Mouse (Mus musculus) layer of hippocampus, adult 18-20 months (tissue): ENCODE data around the gene Mybpc3. TPM values are rescaled to one million over a fixed set of nuclear protein-coding genes. Genes with fewer than 3 reads are reported as not detected.

Experiments
- DNase-seq, 2 experiments: peaks; one replicate each; pipeline ENCODE4 v3.0.0; 2022; ENCODE audit warnings: low spot score in 2 of 2
- total RNA-seq, 2 experiments: library from RNA; stranded (reverse); gene quantifications; 2 replicates each; pipeline ENCODE4 v1.2.3; 2021

Mybpc3 gene
- total RNA-seq, 2 experiments from 2014 or later, result 0.12 to 0.18 TPM

DNA sequence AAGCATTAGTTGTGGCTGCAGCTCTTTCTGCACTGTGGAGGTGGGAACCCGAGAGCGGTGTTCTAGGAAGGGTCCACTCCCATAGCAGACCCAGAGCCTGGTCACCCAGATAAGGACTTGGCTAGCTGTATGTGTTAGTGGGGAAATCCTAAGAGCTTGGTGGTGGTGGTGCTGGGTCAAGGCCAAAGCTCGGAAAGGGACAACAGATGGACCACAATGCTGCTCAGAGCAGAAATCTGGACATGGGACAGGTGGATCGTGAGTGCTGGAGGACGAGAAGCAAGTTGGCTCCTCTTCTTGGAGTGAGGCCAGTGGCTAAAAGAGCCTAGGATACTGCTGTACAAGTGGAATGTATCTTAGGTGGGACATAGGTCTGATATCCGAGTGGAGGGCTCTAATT, 1.6 kb downstream of the Mybpc3 start:
- no peak for DNase-seq

DNA sequence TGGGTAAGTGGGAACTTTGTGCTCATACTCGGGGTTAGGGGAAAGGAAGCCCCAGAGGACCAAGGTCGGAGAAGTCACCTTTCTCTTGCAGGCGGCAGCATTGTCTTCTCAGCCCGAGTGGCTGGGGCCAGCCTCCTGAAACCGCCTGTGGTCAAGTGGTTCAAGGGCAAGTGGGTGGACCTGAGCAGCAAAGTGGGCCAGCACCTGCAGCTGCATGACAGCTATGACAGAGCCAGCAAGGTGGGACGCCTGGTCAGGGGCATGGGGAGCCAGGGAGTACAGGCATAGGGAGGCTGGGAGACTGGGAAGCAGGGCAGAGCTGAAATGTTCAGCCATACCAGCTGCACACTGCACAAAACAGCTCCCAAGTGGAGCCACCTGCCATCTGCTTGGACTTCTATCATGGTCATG, 2.3 kb downstream of the Mybpc3 start:
- no peak for DNase-seq

DNA sequence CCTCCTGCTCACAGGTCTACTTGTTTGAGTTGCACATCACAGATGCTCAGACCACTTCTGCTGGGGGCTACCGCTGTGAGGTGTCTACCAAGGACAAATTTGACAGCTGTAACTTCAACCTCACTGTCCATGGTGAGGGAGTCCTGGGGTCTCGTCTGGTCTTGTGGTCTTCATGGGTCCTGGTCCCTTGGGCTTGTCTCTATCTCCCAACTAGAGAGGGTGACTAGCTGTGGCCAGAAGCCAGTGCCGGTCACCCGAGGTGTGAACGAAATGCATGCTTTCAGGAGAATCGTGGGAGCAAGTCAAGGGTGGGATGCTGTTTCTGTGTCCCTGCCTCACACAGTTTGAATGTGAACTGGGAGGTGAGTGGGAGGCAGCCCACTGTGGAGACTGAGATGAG, 3.1 kb downstream of the Mybpc3 start:
- no peak for DNase-seq

DNA sequence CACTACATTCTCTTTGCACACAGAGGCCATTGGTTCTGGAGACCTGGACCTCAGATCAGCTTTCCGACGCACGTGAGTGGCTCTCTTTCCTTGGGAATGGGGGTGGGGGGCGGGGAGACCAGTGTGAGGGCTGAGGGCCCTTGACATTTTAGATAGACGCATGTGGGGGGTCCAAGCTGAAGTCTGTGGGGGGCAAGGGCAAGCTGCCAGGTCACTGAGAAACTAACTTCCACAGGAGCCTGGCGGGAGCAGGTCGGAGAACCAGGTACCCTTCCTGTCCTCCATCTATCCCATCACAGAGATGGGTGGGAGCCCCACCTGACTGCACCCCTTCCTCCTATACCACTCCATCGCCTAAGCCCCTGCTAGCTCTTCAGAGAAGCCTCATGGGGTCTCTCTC, 3.6 kb downstream of the Mybpc3 start:
- DNase-seq, result no peak

DNA sequence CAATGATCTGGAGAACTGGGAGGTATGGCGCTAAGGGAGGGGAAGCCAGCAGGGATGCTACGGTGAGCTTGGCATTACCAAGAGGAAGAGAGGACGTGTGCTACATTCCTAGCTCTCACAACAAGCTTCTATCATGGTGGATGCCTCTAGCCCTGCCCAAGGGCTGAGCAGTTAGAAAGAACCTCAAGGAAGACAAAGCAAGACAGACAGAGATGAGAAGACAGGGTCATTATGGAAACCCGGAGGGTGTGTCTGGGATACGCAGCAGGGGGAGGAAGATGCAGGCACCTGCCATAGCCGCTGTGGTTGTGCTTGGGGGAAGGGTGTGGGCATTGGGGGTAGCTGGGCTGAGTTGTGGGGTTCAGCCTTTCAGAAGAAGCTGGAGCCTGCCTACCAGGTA, 5.6 kb downstream of the Mybpc3 start:
- DNase-seq, result no peak

DNA sequence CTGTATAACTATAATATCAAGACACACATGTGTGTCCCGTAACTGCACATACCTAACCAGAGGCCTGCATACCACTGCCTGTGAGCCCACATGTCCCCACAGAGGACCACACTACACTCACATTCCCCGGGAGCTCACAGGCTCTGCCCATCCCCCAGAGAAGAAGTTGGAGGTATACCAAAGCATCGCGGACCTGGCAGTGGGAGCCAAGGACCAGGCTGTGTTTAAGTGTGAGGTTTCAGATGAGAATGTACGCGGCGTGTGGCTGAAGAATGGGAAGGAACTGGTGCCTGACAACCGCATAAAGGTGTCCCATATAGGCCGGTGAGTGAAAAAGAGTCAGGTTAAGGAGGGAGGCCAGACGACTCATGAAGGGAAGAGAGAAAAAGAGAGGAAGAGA, 7.2 kb downstream of the Mybpc3 start:
- DNase-seq, result no peak

DNA sequence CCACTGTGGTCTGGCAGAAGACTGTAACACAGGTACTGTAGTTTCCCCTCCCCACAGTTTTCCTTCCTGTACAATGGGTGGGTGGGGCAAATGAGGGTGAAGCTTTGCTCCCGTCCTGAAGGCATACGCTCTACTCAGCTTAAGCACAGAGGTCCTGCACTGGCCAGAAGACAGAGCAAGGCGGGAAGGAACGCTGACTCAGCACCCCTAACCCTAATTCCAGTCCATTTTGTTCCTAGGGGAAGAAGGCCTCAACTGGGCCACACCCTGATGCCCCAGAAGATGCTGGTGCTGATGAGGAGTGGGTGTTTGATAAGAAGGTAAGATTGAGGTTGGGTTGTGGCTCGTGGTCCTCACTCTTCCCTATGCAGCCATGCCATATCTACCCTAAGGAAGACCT, 10.8 kb downstream of the Mybpc3 start:
- no peak for DNase-seq

DNA sequence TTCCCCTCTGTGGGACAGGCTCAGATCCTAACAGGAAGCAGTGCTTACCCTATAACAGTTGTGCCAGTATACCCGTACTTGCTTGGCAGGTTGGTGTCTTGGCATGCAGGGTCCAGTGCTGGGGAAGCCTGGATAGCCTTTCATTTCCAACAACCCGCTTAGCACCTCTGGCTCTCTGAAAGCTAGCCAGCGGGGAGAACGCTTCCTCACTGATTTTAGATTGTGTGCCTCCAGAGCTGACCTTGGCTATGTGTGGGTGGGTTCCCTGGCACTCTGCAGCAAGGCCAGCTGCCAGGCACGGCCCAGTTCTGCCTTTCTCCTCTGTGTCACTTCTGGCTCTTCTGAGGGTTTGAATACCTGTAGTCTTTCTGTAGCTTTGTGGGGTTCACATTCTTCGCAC, 12.2 kb downstream of the Mybpc3 start:
- no peak for DNase-seq

DNA sequence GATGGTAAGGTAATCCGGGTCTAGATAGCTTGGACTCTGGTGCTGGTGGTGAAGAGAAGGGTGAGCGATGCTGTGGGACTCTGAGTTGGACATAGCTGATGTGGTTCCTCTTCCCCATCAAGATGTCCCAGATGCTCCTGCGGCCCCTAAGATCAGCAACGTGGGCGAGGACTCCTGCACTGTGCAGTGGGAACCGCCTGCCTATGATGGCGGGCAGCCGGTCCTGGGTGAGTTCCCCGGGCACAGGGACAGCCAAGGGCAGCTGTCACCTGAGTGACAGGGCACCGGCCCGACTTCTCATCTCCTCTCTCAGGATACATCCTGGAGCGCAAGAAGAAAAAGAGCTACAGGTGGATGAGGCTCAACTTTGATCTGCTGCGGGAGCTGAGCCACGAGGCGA, 13.3 kb downstream of the Mybpc3 start:
- DNase-seq, result no peak

DNA sequence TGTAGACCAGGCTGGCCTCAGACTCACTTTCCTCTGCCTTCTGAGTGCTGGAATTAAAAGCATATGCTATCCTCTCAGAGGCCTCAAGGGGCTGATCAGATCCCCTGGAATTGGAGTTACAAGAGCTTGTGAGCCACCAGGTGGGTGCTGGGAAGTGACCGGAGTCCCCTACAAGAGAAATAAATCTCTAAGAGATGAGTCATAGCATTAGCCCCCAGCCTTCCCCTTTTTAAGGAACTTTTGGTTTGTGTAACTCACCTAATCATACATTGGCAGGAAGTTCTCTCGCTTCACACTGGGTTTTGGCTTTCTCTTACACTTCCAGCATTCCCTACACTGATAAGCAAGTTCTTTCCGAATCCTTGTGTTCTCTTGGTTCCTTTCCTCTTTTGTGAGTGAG, 14.1 kb downstream of the Mybpc3 start:
- no peak for DNase-seq

DNA sequence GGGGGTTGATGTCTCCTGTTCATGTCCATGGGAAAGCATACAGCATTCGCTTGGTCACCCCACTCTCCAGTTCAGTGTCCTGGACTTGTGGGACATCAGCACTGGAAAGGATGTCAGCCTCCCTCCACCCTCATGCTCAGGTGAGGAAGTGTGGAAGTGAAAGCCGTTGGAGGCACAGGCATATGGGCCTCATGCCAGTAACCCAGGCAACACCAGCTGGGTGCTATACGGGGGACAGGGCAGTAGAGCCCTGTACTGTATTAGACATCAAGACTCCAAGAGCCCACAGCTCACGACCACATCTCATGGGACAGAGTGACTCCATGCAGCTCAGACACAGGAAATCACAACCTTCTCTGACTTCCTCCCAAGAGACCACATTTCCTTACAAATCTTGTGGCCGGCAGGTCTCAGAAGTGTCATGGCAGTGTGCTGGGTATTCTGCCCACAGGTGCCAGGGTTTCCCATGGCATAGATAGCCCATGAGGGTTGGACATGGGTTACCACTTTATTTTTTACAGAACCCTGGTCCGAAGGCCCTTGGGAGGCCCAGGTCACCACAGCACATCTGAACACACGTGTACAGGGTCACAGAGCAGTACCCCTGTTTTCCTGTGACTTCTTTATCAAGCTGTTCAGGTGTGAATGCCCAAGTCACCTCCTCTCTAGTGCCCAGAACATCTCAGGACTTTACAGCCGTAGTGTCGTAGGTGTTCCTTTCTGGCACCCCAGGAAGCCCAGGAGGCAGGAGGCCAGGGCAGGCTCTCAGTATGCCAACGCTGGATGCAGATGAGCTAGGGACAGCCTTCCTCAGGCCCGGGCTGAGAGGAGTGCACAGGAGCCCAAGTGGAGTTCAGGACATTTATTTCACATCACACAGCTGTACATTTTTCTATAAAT, 18.8 kb downstream of the Mybpc3 start:
- no peak for DNase-seq

DNA sequence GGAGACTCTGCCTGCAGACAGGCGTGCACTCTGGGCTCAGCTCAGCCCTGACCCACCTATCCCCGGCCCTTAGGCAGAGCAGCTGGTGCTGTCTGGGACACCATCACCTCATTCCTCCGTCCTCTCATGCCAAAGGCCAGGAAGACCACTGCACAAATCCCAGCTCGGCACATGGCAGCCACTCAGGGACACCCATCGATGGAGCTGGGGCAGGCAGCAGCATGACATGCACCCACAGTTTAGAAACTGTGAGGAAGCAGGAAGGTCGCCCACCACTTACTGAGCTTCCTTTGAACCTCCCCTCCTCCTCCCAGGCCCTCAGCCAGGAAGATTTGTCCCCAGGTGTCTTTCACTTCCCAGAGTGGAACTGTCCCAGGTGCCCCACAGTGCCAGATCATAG, 19.5 kb downstream of the Mybpc3 start:
- DNase-seq, result no peak

DNA sequence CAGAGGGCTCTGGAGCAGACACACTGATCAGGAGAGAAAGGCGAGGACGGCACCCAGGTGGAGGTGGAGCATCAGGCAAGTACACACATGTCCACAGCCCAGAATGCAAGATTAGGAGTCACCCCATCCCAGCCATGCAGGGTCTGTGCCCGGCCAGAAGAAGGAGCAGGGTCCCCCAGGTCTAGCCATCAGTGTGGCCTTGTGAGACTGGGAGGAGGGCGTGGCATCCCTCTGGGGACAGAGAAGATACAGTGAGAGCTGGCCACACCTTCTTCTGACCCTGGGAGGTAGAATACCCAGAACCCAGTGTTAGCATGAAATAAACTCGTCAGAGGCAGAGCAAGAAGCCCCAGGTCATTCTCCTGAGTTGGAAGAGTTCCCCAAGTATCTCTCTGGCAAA, 21.4 kb downstream of the Mybpc3 start:
- no peak for DNase-seq

DNA sequence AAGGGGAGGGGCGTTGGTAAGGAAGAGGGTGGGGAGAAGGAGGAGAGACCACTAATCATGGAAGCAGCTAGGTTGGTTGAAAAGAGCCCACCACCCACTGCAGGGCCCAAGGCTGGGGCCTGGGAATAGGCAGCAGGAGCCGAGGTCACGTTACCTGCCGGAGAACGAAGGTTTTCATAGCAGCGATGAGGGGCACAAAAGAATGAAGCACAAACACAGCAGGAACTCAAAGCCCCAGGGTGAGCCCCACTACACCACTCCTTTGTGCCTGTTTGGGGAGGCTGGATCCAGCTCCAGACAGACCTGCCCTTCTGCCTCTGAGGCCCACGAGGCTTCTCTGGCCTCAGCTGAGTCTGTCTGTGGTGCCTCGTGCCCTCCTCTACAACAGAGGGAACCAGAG, 21.8 kb downstream of the Mybpc3 start:
- no peak for DNase-seq

DNA sequence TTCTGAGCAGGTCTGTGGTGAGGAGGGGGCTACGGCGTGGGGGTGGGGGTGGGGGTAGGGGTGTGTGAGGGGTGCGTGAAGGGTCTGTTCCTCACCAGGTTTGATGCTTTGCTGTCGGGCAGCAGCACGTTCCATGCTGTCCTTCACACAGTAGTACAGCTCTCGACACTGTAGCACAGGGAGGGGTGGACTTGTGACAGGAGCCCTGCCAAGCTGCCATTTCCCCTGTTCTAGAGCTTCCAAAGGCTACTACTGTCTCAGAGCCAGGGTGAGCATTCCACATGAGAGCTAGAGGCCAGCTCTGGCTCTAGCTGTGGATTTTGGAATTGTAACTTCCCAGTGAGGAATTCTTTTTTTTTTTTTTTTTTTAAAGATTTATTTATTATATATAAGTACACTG, 25.0 kb downstream of the Mybpc3 start:
- DNase-seq, result no peak

DNA sequence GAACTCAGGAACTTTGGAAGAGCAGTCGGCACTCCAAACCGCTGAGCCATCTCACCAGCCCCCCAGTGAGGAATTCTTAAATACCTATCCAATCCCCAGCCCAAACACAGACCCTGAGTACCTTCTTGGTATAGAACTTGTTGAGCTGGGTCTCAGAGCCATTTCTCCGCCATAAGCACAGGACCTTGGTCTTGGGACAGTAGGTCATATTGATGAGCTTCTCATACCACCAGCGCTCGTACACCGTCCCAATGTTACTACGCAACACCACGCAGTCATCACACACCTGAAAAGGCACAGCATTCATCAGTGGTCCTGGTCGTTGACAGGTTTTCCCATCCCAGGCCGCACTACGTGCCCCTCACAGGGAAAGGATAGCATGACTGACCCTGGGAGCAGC, 25.5 kb downstream of the Mybpc3 start:
- DNase-seq, result no peak

DNA sequence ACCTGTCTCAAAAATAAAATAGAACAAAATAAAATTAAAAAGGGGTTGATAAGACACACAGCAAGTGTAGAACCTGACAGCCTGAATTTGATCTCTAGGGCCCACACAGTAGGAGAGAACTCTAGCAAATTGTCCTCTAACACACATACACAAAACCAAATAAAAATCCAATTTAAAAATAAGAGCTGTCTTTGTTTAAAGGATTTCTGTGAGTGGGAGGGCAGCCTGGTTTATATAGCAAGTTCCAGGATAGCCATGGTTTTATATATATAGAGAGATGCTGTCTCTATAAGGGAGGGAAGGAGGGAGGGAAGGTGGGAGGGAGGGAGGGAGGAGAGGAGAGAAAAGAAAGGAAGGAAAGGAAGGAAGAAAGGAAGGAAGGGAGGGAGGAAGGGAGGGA, 30.2 kb downstream of the Mybpc3 start:
- DNase-seq, result no peak

DNA sequence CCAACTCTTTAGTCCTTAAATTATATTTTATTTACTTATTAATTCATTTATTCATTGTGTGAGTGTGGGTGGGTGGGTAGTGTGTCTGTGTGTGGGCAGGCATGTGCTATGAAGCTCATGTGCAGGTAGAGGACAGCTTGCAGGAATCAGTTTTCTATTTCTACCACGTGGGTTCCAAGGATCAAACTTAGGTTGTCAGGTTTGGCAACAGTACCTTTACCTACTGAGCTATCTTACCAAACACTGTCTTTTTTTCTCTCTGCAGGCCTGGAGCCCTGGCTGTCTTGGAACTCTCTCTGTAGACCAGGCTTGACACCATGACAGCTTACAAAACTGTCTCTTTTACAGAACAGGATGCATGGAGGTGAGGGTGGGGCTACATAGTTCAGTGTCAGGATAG, 33.4 kb downstream of the Mybpc3 start:
- no peak for DNase-seq

DNA sequence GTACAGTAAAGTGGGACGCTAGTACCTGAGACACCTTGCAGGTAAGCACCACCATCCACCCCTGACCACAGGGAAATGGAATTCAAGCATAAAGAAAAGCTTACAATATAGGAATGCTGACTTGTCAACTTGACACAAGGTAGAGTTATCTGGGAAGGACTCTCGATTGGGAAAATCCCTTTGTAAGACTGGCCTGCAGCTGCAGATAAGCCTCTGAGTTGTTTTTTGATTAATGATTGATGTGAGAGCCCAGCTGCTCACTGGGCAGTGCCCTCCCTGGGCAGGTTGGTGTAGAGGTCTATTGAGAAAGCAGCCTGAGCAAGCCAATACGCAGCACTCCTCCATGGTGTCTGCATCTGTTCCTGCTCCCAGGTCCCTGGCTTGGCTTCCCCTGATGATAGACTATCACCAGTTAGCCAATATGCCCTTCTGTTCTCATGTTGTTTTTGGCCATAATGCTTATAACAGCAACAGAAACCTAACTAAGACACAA, 35.0 kb downstream of the Mybpc3 start:
- DNase-seq, result no peak

DNA sequence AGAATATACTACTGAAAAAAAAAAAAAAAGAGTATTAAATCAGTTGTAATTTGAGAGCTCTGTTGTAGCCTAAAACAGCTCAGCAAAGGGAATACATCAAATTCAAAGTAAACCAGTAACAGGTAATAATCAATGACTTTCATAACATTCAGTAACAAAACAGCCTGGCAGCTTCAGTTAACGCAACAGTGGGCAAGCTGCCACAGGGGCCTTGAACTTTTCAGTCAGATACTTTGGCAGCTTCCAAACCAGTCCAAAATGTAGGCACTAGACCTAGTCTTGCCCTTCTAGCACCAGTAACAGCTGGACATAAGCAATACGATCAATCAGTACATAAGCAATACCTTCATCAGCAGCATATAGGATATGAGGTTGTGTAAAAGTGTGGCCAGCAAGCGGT, 36.1 kb downstream of the Mybpc3 start:
- no peak for DNase-seq

DNA sequence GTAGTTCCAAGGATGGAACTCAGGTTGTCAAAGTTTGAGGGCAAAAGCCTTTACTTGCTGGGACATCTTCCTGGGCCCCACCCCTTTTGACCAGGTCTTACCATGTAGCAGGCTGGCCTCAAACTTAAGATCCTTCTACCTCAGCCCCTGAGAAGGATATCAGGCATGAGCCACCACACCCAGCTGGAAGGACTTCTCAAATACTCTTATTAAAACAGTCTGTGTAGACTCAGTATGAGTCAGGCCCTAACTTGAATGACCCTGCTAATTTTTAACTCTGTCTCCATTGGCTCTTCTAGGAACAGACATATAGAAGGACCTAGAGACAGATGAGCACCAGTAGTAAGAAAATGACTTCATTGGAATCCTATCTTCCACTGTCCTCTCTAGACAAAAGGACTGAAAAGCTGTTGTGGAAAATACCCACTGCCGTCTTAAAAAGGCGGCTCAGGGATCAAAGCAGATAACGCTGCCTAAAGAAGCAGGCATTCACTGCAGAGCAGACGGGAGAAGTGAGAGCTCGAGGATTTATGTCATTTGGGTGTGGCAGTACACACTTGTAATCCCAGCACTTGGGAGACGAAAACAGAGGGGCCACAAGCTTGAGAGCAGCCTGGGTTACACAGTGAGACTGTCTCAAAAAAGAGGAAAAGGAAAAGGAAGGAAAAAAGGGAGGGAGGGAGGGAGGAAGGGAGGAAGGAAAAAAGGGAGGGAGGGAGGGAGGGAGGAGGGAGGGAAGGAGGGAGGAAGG, 39.2 kb downstream of the Mybpc3 start:
- DNase-seq, result no peak

DNA sequence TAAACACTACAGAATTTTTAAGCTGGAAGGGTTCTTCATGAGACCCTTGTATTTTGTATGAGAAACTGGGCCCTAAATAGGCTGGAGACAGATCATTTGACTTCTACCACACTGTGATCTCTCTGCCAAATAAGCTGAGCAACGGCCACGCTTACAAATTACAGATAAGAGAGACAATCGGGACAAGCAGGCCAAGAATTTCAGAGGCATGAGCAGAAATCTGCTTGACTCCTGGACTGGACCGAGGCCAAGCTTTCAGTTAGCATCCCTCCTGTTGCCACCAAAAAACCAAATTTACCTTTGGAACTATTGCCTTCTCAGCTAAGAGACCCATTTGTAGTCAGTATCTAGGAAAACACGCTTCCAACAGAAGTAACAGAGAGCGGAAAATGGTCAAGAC, 42.6 kb downstream of the Mybpc3 start:
- no peak for DNase-seq

DNA sequence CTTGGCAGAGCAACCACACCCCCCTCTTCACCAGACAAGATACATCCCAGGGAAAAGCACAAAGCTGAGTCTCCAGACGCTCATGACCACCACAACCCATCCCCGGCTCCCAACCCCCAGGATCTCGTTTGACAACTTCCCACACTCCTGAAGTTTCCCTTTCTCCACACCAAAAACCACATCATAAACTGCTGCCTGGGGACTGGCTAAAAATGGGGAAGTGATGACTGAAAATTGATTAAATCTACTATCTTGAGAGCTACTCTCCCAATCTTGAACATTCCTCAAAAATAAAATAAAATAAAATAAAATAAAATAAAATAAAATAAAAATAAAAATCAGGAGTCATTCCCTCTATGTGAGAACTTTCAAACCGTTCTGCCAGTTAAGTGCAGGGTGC, 45.0 kb downstream of the Mybpc3 start:
- DNase-seq, result no peak
